Mouse (Mus musculus) erythroblast, embryonic 14.5 days (primary cell): Measurements from ENCODE around the gene Vangl2. TPM values are rescaled to one million over a fixed set of nuclear protein-coding genes. Genes with fewer than 3 reads are reported as not detected.

Source experiments
- H3K27me3 ChIP-seq: 2 replicates; pipeline ENCODE4 v1.6.1; 2012; ENCODE audit warnings: inconsistent platforms; ENCODE audit not compliant: control insufficient read depth
- H3K36me3 ChIP-seq: 2 replicates; pipeline ENCODE4 v1.6.1; 2012; ENCODE audit warnings: mild to moderate bottlenecking, inconsistent platforms; ENCODE audit not compliant: control insufficient read depth
- H3K4me1 ChIP-seq: 2 replicates; pipeline ENCODE4 v1.6.1; 2012; ENCODE audit warnings: inconsistent platforms; ENCODE audit not compliant: control insufficient read depth
- H3K4me3 ChIP-seq: replicated peaks from 2 replicates; pipeline ENCODE3; 2012; ENCODE audit warnings: moderate library complexity, mild to moderate bottlenecking, inconsistent platforms
- H3K9me3 ChIP-seq: 2 replicates; pipeline ENCODE4 v1.6.1; 2012; ENCODE audit warnings: low read length, inconsistent platforms, mixed read lengths; ENCODE audit not compliant: control insufficient read depth
- GATA1 ChIP-seq: IDR thresholded peaks from 2 replicates; pipeline ENCODE4 v1.6.1; 2012; ENCODE audit warnings: low read length, inconsistent platforms, mixed read lengths
- TAL1 ChIP-seq: IDR thresholded peaks from 3 replicates; pipeline ENCODE4 v1.6.1; 2012; ENCODE audit warnings: low read length, inconsistent platforms, mixed read lengths
- polyA plus RNA-seq: library from polyadenylated mRNA; stranded (reverse); fragments of >175 nt; gene quantifications from 2 replicates; pipeline ENCODE4 v1.2.3, GENCODE M21; 2012

Vangl2 gene
- polyA plus RNA-seq, 1 experiment, result 0.01 TPM

- Histone ChIP-seq H3K4me1 (no peaks in the 10 kb centered on the region), H3K27me3 (peaks cover 17% of the 10 kb centered on the region), H3K4me3 (no peak overlapping the region), H3K36me3 (peaks cover 16% of the 10 kb centered on the region), H3K9me3 (no peaks in the 10 kb centered on the region)
- no peak for TF ChIP-seq TAL1
- TF ChIP-seq GATA1, result no peak
Measured at GRCm38 (mm10) chr1:172060659-172061058, 32.4 kb upstream of the Vangl2 start.

GRCm38 (mm10) chr1:172058874-172059273 is 30.6 kb upstream of the Vangl2 start:
- no peak for TF ChIP-seq GATA1
- TF ChIP-seq TAL1, result no peak
- Histone ChIP-seq H3K36me3 (no peaks in the 10 kb centered on the region), H3K4me3 (no peak overlapping the region), H3K27me3 (peaks cover 35% of the 10 kb centered on the region), H3K9me3 (no peaks in the 10 kb centered on the region), H3K4me1 (no peaks in the 10 kb centered on the region)

- Histone ChIP-seq H3K4me3 (no peak overlapping the region), H3K4me1 (no peaks in the 10 kb centered on the region), H3K36me3 (no peaks in the 10 kb centered on the region), H3K27me3 (peaks cover 40% of the 10 kb centered on the region), H3K9me3 (no peaks in the 10 kb centered on the region)
- no peak for TF ChIP-seq GATA1
Measured at GRCm38 (mm10) chr1:172058321-172058720, 30.1 kb upstream of the Vangl2 start.

- H3K27me3 ChIP-seq, result peaks cover 48% of the 10 kb centered on the region
- no peaks in the 10 kb centered on the region for H3K4me1 ChIP-seq
Measured at GRCm38 (mm10) chr1:172057491-172057921, 29.3 kb upstream of the Vangl2 start, which contains the start of gene Nhlh1. TSS of gene Nhlh1 (minus strand) at chr1:172057573.

GRCm38 (mm10) chr1:172056251-172056650 is 28.0 kb upstream of the Vangl2 start:
- Histone ChIP-seq H3K9me3 (no peaks in the 10 kb centered on the region), H3K4me3 (no peak overlapping the region), H3K36me3 (no peaks in the 10 kb centered on the region), H3K27me3 (peaks cover 58% of the 10 kb centered on the region), H3K4me1 (no peaks in the 10 kb centered on the region)
- no peak for TF ChIP-seq TAL1

More at GRCm38 (mm10) chr1:172057491-172057921, 29.3 kb upstream of the Vangl2 start, which contains the start of gene Nhlh1:
- TF ChIP-seq TAL1, result no peak
- TF ChIP-seq GATA1, result no peak
- Histone ChIP-seq H3K36me3 (no peaks in the 10 kb centered on the region), H3K9me3 (no peaks in the 10 kb centered on the region), H3K4me3 (no peak within 1 kb of the TSS)

GRCm38 (mm10) chr1:172053541-172054440 is 25.5 kb upstream of the Vangl2 start:
- H3K4me3 ChIP-seq, result no peak overlapping the region
- peaks cover 58% of the 10 kb centered on the region for H3K27me3 ChIP-seq
- H3K4me1 ChIP-seq, result no peaks in the 10 kb centered on the region
- H3K9me3 ChIP-seq, result no peaks in the 10 kb centered on the region
- H3K36me3 ChIP-seq, result no peaks in the 10 kb centered on the region
- no peak for TF ChIP-seq TAL1
- TF ChIP-seq GATA1, result no peak

GRCm38 (mm10) chr1:172052766-172053279 is 24.6 kb upstream of the Vangl2 start:
- no peaks in the 10 kb centered on the region for H3K9me3 ChIP-seq
- H3K36me3 ChIP-seq, result no peaks in the 10 kb centered on the region
- peaks cover 58% of the 10 kb centered on the region for H3K27me3 ChIP-seq
- TF ChIP-seq TAL1, result no peak
- no peak for TF ChIP-seq GATA1
- no peak overlapping the region for H3K4me3 ChIP-seq
- H3K4me1 ChIP-seq, result no peaks in the 10 kb centered on the region

GRCm38 (mm10) chr1:172049131-172049782 is 21.0 kb upstream of the Vangl2 start:
- Histone ChIP-seq H3K4me1 (no peaks in the 10 kb centered on the region), H3K27me3 (peaks cover 36% of the 10 kb centered on the region), H3K36me3 (no peaks in the 10 kb centered on the region), H3K4me3 (no peak overlapping the region), H3K9me3 (no peaks in the 10 kb centered on the region)
- TF ChIP-seq GATA1, result no peak
- TF ChIP-seq TAL1, result no peak

- Histone ChIP-seq H3K36me3 (no peaks in the 10 kb centered on the region), H3K27me3 (peaks cover 26% of the 10 kb centered on the region), H3K4me1 (no peaks in the 10 kb centered on the region), H3K9me3 (no peaks in the 10 kb centered on the region), H3K4me3 (no peak overlapping the region)
- no peak for TF ChIP-seq GATA1
- TF ChIP-seq TAL1, result no peak
Measured at GRCm38 (mm10) chr1:172048241-172048734, 20.0 kb upstream of the Vangl2 start.
